In the genomic region with DNA sequence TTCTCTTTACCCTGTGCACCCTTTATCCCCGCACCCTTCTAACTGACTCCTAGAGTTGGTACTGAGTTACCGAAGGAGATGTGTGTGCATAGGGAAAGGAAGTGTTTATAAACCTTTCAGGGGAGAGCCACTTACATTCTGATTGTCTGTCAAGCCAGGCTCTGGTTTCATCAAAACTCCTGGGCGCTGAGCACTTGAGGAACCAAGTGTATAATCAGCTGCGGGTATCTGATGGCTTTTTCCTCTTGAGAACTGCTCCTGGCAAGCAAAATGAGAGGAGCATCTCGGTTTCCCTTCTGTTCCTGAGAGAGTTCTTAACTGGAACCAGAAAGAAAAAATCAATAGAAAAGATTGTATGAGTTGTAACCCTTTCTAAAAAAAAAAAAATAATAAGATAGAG, we compare ENCODE assay signal across 2 mouse cellular contexts.
A peak's percentile ranks its signal among the peaks of the same experiment; 100 is the strongest.
TF ChIP-seq lines count a peak whose summit lies in the region.

No protein-coding gene starts in this region.

TF ChIP-seq in MEL, 35 proteins besides CTCF, POLR2A, EP300 and RAD21 (continued from another document):
- TF ChIP-seq GATA1 (IDR thresholded peaks at IDR 0.05; ENCODE audit: low read depth, low read length) (peak; percentile 69), MYC (IDR thresholded peaks at IDR 0.05; ENCODE audit: low read depth, low read length) (no peak)

TF ChIP-seq in myocyte, 11 proteins besides CTCF, POLR2A, EP300 and RAD21 (continued from another document):
- no peak for TF ChIP-seq USF1 (IDR thresholded peaks at IDR 0.05; ENCODE audit: low read depth)
- TF ChIP-seq SRF (IDR thresholded peaks at IDR 0.05; ENCODE audit: control insufficient read depth, insufficient read length, low read depth), result no peak
- no peak for TF ChIP-seq TCF12 (IDR thresholded peaks at IDR 0.05; ENCODE audit: insufficient read depth, poor library complexity, severe bottlenecking)
